Mouse (Mus musculus) spleen, adult 12 weeks (tissue): ENCODE results near the gene Slpi.

Source experiments
- DNase-seq: peaks from one replicate; pipeline ENCODE4 v3.0.0; 2022; ENCODE audit warnings: low spot score

Slpi gene

GRCm38 (mm10) chr2:164389020-164389419 lies at the start of gene Slpi:
Slpi (minus strand) TSS chr2:164389095.
- no peak for DNase-seq

GRCm38 (mm10) chr2:164438257-164438656 lies 49.4 kb upstream of the Slpi start:
- DNase-seq, result no peak

- no peak for DNase-seq
These were observed 48.8 kb upstream of the Slpi start for GRCm38 (mm10) chr2:164437710-164438109.

- no peak for DNase-seq
These were observed 48.1 kb upstream of the Slpi start for GRCm38 (mm10) chr2:164436961-164437360.

GRCm38 (mm10) chr2:164436215-164436913 lies 47.5 kb upstream of the Slpi start:
- DNase-seq, result no peak

GRCm38 (mm10) chr2:164435216-164436090 lies 46.6 kb upstream of the Slpi start:
- DNase-seq, result no peak

GRCm38 (mm10) chr2:164434681-164435080 lies 45.8 kb upstream of the Slpi start:
- DNase-seq, result no peak

GRCm38 (mm10) chr2:164433278-164433895 lies 44.5 kb upstream of the Slpi start:
- no peak for DNase-seq

- DNase-seq, result no peak
These were observed 43.8 kb upstream of the Slpi start for GRCm38 (mm10) chr2:164432541-164433191.

- DNase-seq, result no peak
These were observed 43.0 kb upstream of the Slpi start for GRCm38 (mm10) chr2:164431676-164432465.

GRCm38 (mm10) chr2:164430697-164431096 lies 41.8 kb upstream of the Slpi start:
- DNase-seq, result no peak

GRCm38 (mm10) chr2:164429881-164430615 lies 41.2 kb upstream of the Slpi start:
- no peak for DNase-seq

GRCm38 (mm10) chr2:164428451-164428850 lies 39.6 kb upstream of the Slpi start:
- no peak for DNase-seq

- DNase-seq, result no peak
These were observed 38.1 kb upstream of the Slpi start for GRCm38 (mm10) chr2:164426952-164427351.

GRCm38 (mm10) chr2:164426121-164426520 lies 37.2 kb upstream of the Slpi start:
- DNase-seq, result no peak

GRCm38 (mm10) chr2:164425401-164425800 lies 36.5 kb upstream of the Slpi start:
- DNase-seq, result no peak

GRCm38 (mm10) chr2:164424406-164424805 lies 35.5 kb upstream of the Slpi start:
- DNase-seq, result no peak

GRCm38 (mm10) chr2:164423464-164423863 lies 34.6 kb upstream of the Slpi start:
- no peak for DNase-seq

- peak; percentile 14 for DNase-seq
These were observed 33.9 kb upstream of the Slpi start for GRCm38 (mm10) chr2:164422675-164423393.

GRCm38 (mm10) chr2:164421979-164422378 lies 33.1 kb upstream of the Slpi start:
- DNase-seq, result no peak
